Comparison of ENCODE assay signal across 17 mouse cellular contexts in the genomic region with DNA sequence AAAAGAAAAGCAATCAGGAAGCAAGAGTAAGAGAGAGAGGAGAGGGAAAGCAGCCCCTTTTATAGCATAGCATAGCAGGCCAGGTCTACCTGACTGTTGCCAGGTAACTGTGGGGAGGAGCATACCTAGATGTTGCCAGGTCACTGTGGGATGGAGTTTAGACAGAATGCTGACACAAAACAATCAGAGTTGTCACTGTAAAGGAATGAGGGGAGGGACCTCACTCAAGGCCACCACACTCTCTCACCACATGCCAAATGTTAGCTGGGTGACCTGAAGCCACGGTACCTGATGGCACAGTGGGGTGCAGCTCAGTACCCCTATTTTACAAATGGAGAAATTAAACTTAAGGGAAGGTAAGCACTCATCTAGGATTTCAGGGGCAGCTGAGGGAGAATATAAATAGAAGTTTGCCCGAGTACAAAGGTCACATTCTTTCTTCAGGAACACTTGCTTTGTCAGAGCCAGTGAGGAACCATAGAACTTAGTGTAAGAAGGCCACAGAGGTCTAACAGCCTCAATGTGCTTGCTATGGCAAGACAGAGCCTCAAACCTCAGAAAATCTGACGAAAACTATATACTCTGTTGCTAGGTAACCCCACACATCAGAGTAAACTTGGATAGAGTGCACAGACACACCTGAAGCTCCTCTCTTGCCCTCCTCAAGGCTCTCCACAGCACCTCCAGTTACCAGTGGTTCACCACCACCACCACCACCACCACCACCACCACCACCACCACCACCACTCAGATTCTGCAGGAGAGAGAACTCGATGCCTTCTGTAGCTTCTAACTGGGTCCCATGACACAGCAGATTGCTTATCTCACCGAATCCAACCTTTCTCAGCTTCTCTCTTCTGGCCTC. TPM values are rescaled to one million over a fixed set of nuclear protein-coding genes. Genes with fewer than 3 reads are reported as not detected.
DNase-seq lines count a peak whose midpoint lies in the region; ATAC-seq lines count a peak whose summit lies in the region.
"Had no signal": no experiment of that assay in that cellular context is flagged by ENCODE, and none has a peak within 500 bp of the region (broad histone marks: within the 10 kb centered on the region; RNA-seq: fewer than 3 reads in every experiment).

No protein-coding gene starts in this region.

- DNase-seq in kidney, adult 11 months: peak; percentile 72
- no peak for DNase-seq in kidney, postnatal 10 days
- peak; percentile 56 for DNase-seq in kidney, postnatal 14 days
- DNase-seq in c-Kit-positive CD71-positive TER-119-positive erythroid progenitor cells, embryonic 14.5 days (ENCODE audit: low spot score): no peak
- DNase-seq: cerebellum, adult 2 months; forebrain, postnatal 0 days; gastrocnemius, postnatal 14 days; lung, embryonic 14.5 days; right cerebral cortex, adult 18-20 months; thymus, adult 18-20 months had no signal

- H3K9me3 ChIP-seq in intestine, embryonic 15.5 days: no peaks in the 10 kb centered on the region
- no peaks in the 10 kb centered on the region for H3K9me3 ChIP-seq in stomach, embryonic 16.5 days (replicated peaks; ENCODE audit: control insufficient read depth, low read length)
- no peaks in the 10 kb centered on the region for H3K9me3 ChIP-seq in hindbrain, embryonic 16.5 days (ENCODE audit: control insufficient read depth, low read length)
- H3K9me3 ChIP-seq: G1E; hindbrain, embryonic 15.5 days; limb, embryonic 10.5 days had no signal

- H3K9ac ChIP-seq in intestine, embryonic 15.5 days: no peak overlapping the region
- H3K9ac ChIP-seq in stomach, embryonic 16.5 days (ENCODE audit: low read length): no peak overlapping the region
- no peak overlapping the region for H3K9ac ChIP-seq in hindbrain, embryonic 16.5 days (ENCODE audit: low read depth, low read length)
- H3K9ac ChIP-seq: forebrain, postnatal 0 days; hindbrain, embryonic 15.5 days; lung, embryonic 14.5 days had no signal

- H3K4me3 ChIP-seq in intestine, embryonic 15.5 days (replicated peaks): no peak overlapping the region
- no peak overlapping the region for H3K4me3 ChIP-seq in stomach, embryonic 16.5 days (replicated peaks; ENCODE audit: low read length)
- H3K4me3 ChIP-seq in hindbrain, embryonic 16.5 days (ENCODE audit: low read length): no peak overlapping the region
- H3K4me3 ChIP-seq: hindbrain, embryonic 15.5 days; limb, embryonic 10.5 days had no signal

- peaks cover 21% of the 10 kb centered on the region for H3K4me1 ChIP-seq in intestine, embryonic 15.5 days (replicated peaks)
- 0 out of 2 replicates have a peak, but pooled peaks cover 3% of the 10 kb centered on the region for H3K4me1 ChIP-seq in stomach, embryonic 16.5 days (ENCODE audit: control insufficient read depth, insufficient read depth, low read length)
- H3K4me1 ChIP-seq in hindbrain, embryonic 16.5 days (ENCODE audit: control insufficient read depth, insufficient read depth, low read depth, low read length): no peaks in the 10 kb centered on the region
- H3K4me1 ChIP-seq: hindbrain, embryonic 15.5 days had no signal

- peak; percentile 81 for ATAC-seq in intestine, embryonic 15.5 days
- 0 out of 2 replicates have a peak, but pooled peaks have one; percentile 29 for ATAC-seq in stomach, embryonic 16.5 days (ENCODE audit: insufficient read depth, low FRiP score)
- ATAC-seq in cerebellum, adult (ENCODE audit: insufficient number of reproducible peaks, low FRiP score, low TSS enrichment): no peak
- ATAC-seq in hindbrain, embryonic 16.5 days: no peak
- ATAC-seq: forebrain, postnatal 0 days had no signal

- WGBS in intestine, embryonic 15.5 days: 39% methylated on average over 5 of the region's 5 CpGs
- 45% methylated on average over 5 of the region's 5 CpGs for WGBS in stomach, embryonic 16.5 days
- WGBS in hindbrain, embryonic 16.5 days: 67% methylated on average over 5 of the region's 5 CpGs

- H3K36me3 ChIP-seq in intestine, embryonic 15.5 days: no peaks in the 10 kb centered on the region
- no peaks in the 10 kb centered on the region for H3K36me3 ChIP-seq in stomach, embryonic 16.5 days (ENCODE audit: control insufficient read depth, insufficient read depth, low read length)
- H3K36me3 ChIP-seq in hindbrain, embryonic 16.5 days (ENCODE audit: control insufficient read depth, insufficient read depth, low read length): no peaks in the 10 kb centered on the region
- H3K36me3 ChIP-seq: G1E; hindbrain, embryonic 15.5 days; limb, embryonic 10.5 days had no signal

- no peaks in the 10 kb centered on the region for H3K27me3 ChIP-seq in intestine, embryonic 15.5 days (replicated peaks)
- no peaks in the 10 kb centered on the region for H3K27me3 ChIP-seq in stomach, embryonic 16.5 days (ENCODE audit: control insufficient read depth, insufficient read depth, low read length)
- no peaks in the 10 kb centered on the region for H3K27me3 ChIP-seq in hindbrain, embryonic 16.5 days (replicated peaks; ENCODE audit: control insufficient read depth, insufficient read depth, low read length)
- H3K27me3 ChIP-seq: hindbrain, embryonic 15.5 days had no signal

- 0 out of 2 replicates have a peak overlapping the region, but pooled peaks have one; percentile 51 for H3K27ac ChIP-seq in intestine, embryonic 15.5 days
- H3K27ac ChIP-seq in stomach, embryonic 16.5 days (ENCODE audit: low read length): no peak overlapping the region
- no peak overlapping the region for H3K27ac ChIP-seq in hindbrain, embryonic 16.5 days (ENCODE audit: low read depth, low read length)
- H3K27ac ChIP-seq: hindbrain, embryonic 15.5 days; limb, embryonic 10.5 days had no signal

- H3K4me2 ChIP-seq in intestine, embryonic 15.5 days (replicated peaks): no peak overlapping the region
- H3K4me2 ChIP-seq in stomach, embryonic 16.5 days (ENCODE audit: low read depth, low read length): no peak overlapping the region
- no peak overlapping the region for H3K4me2 ChIP-seq in hindbrain, embryonic 16.5 days (ENCODE audit: low read length)
- H3K4me2 ChIP-seq: hindbrain, embryonic 15.5 days; lung, embryonic 14.5 days had no signal

RNA-seq across cellular contexts. Expression of gene Mrvi1, which starts 8.3 kb away (rescaled TPM):
- polyA plus RNA-seq in intestine, embryonic 15.5 days (2015; fragmentation: Nextera tagmentation; extraction: Ambion mirVana): 15.0 and 16.9 TPM in 2 replicates
- 23.1 and 26.5 TPM in 2 replicates for polyA plus RNA-seq in stomach, embryonic 16.5 days (2015; fragmentation: Nextera tagmentation; extraction: Ambion mirVana)
- polyA plus RNA-seq in hindbrain, embryonic 16.5 days (2015; fragmentation: Nextera tagmentation; extraction: Ambion mirVana): 1.0 and 1.3 TPM in 2 replicates

RNA-seq across cellular contexts. Expression of gene Ctr9, which starts 38.2 kb away (rescaled TPM):
- 51.3 and 54.6 TPM in 2 replicates for polyA plus RNA-seq in intestine, embryonic 15.5 days (2015; fragmentation: Nextera tagmentation; extraction: Ambion mirVana)
- 54.4 and 57.3 TPM in 2 replicates for polyA plus RNA-seq in stomach, embryonic 16.5 days (2015; fragmentation: Nextera tagmentation; extraction: Ambion mirVana)
- 63.7 and 72.1 TPM in 2 replicates for polyA plus RNA-seq in hindbrain, embryonic 16.5 days (2015; fragmentation: Nextera tagmentation; extraction: Ambion mirVana)

Comparison
In these comparisons a context has a peak if more than half of its experiments do, and no peak if none do; other contexts are left out.
1. DNase-seq: peak in kidney, adult 11 months (single experiment) and kidney, postnatal 14 days (single experiment); none in kidney, postnatal 10 days (single experiment) and c-Kit-positive CD71-positive TER-119-positive erythroid progenitor cells, embryonic 14.5 days (single experiment).
2. ATAC-seq: peak in intestine, embryonic 15.5 days (single experiment) and stomach, embryonic 16.5 days (single experiment); none in cerebellum, adult (single experiment) and hindbrain, embryonic 16.5 days (single experiment).